ENCODE assay signal across 8 mouse cellular contexts in genomic region chr9:109989084-109989483, GRCm38 (mm10). TPM values are rescaled to one million over a fixed set of nuclear protein-coding genes. Genes with fewer than 3 reads are reported as not detected.
DNase-seq lines count a peak whose midpoint lies in the region; TF ChIP-seq lines count a peak whose summit lies in the region.
"Had no signal": no experiment of that assay in that cellular context is flagged by ENCODE, and none has a peak within 500 bp of the region (broad histone marks: within the 10 kb centered on the region; RNA-seq: fewer than 3 reads in every experiment).

No protein-coding gene starts in this region.

- peak; percentile 51 for DNase-seq in kidney, adult 2 months
- DNase-seq in kidney, adult 11 months = no peak
- peak; percentile 14 for DNase-seq in right cerebral cortex, postnatal 4 days
- no peak for DNase-seq in right cerebral cortex, postnatal 36 days (ENCODE audit: low spot score in 2 of 2)
- DNase-seq in cerebellum, postnatal 10 days = peak; percentile 60 to 74
- no peak for DNase-seq in T-cell, adult 2 months (ENCODE audit: low spot score)
- DNase-seq in spleen, adult 18-20 months = no peak

- no peak overlapping the region for H3K4me3 ChIP-seq in kidney, adult 2 months (ENCODE audit: insufficient read depth, low read depth, low read length)
- H3K4me3 ChIP-seq: limb, embryonic 15.5 days had no signal

- no peak for TF ChIP-seq CTCF in kidney, adult 2 months (conservative IDR thresholded peaks at IDR 0.05; ENCODE audit: insufficient read depth, insufficient read length, low read depth, low read length)

- no peaks in the 10 kb centered on the region for H3K36me3 ChIP-seq in kidney, adult 2 months (ENCODE audit: control insufficient read depth, insufficient read depth, low read length)
- H3K36me3 ChIP-seq: limb, embryonic 15.5 days had no signal

- WGBS in kidney, adult 2 months = 56% methylated on average over 1 of the region's 1 CpGs

- H3K27me3 ChIP-seq in kidney, adult 2 months (replicated peaks; ENCODE audit: control insufficient read depth, insufficient read depth, low read length) = no peaks in the 10 kb centered on the region
- H3K27me3 ChIP-seq: limb, embryonic 15.5 days had no signal

- H3K27ac ChIP-seq in kidney, adult 2 months (ENCODE audit: insufficient read depth, low read depth, low read length) = no peak overlapping the region
- H3K27ac ChIP-seq: limb, embryonic 15.5 days had no signal

- H3K4me1 ChIP-seq in kidney, adult 2 months (ENCODE audit: control insufficient read depth, insufficient read depth, low read length) = no peaks in the 10 kb centered on the region; the same call in 1 of the 2 replicates
- H3K4me1 ChIP-seq: limb, embryonic 15.5 days had no signal

- TF ChIP-seq POLR2A in kidney, adult 2 months (IDR thresholded peaks at IDR 0.05; ENCODE audit: low read depth, low read length) = no peak

RNA-seq across cellular contexts. Expression of gene Map4, which starts 57.8 kb away (rescaled TPM):
- 99.0 and 107 TPM in 2 replicates for polyA plus RNA-seq in kidney, adult 2 months (2012; rRNA removed)

Comparison
In these comparisons a context has a peak if more than half of its experiments do, and no peak if none do; other contexts are left out.
1. DNase-seq: peak in kidney, adult 2 months (single experiment), right cerebral cortex, postnatal 4 days (single experiment) and cerebellum, postnatal 10 days (2 of 2); none in kidney, adult 11 months (single experiment), right cerebral cortex, postnatal 36 days (0 of 2), T-cell, adult 2 months (single experiment) and spleen, adult 18-20 months (0 of 2).